Mouse (Mus musculus) gastrocnemius, postnatal 25 days (tissue): ENCODE measurements around the gene Cul9. TPM values are rescaled to one million over a fixed set of nuclear protein-coding genes. Genes with fewer than 3 reads are reported as not detected.
"Not testable (repeated sequence)": the region's sequence is repeated elsewhere in the genome, so short reads cannot be mapped to it uniquely, and the experiment has no call there.

Experiments used
- DNase-seq: peaks from one replicate; pipeline ENCODE4 v3.0.0; 2022
- long read RNA-seq, 2 experiments: library from polyadenylated mRNA; stranded (forward); transcript quantifications; one replicate each; pipeline ENCODE4 v2.0.0; 2021
- total RNA-seq, 2 experiments: library from RNA; stranded (reverse); gene quantifications; 1 replicate in 1 of 2; 2 replicates in 1 of 2; pipeline ENCODE4 v1.2.3; 2021

Cul9 gene
- 10 to 100 TPM; 11.7 to 12.1 TPM for total RNA-seq
- long read RNA-seq, experiment 1, partial matches to known transcripts, result 2 of 4 reads
- long read RNA-seq, experiment 1, other reads (novel, unspliced or antisense), result 2 of 4 reads
- long read RNA-seq, experiment 2, partial matches to known transcripts, result 8 of 13 reads
- long read RNA-seq, experiment 2, other reads (novel, unspliced or antisense), result 4 of 13 reads

DNA sequence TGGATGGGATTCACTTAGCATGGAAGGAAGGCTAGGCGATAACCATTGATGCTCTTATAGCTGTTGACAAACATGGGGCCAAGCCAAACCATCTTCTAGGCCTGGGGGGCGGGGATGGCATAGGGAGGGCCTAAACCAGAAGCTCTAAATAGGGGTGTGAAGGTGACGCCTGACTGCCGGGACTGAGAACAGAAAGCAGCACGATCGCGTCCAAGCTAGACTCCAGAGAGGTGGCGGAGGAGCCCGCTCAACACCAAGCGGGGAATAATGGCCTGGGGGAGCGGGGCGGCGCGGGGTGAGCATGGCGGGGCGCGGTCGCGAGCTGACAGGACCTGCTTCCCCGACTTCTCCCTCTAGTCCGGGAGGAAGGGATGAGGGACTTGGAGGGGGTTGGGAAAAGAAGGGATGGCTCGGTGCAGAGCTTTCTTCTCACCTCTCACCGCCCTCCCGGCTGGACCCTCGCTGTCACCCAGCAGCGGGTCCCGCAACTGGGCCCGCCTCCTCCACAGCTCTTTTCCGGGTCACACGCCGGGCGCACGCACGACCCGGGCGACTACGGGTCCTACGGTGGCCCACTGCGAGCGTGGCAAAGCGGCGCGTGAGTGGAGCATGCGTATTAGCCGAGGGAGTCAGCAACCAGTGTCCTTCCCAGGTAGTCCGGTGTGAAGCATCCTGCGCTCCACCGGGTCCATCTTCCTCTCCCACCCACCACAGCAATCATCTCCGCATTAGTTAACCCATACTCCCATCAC is at the start of gene Cul9:
Gene Cul9, minus strand, starts transcription at position 576 of the 752 bp plus-strand sequence.
- peak; percentile 73 for DNase-seq

DNA sequence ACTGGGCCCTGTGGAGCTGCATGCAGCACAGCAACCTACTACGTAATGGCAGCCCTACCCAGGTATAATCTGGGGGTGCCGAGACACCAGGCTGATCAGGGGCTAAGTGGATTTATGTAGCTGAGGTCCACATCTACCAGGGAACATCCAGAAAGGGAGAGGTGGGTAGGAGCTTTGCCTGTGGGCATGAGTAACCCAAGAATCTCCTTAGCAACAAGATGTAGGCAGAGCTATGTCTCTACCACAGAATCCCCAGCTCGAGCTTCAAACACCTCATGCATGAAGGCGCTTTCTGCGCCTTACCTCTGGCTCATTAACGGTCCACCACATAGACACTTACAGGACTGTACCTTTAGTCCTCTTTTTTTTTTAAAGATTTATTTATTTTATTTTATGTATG is 49.1 kb upstream of the Cul9 start:
- DNase-seq, result no peak

- no peak for DNase-seq
These were observed 48.4 kb upstream of the Cul9 start for GRCm38 (mm10) chr17:46594606-46595005.

DNA sequence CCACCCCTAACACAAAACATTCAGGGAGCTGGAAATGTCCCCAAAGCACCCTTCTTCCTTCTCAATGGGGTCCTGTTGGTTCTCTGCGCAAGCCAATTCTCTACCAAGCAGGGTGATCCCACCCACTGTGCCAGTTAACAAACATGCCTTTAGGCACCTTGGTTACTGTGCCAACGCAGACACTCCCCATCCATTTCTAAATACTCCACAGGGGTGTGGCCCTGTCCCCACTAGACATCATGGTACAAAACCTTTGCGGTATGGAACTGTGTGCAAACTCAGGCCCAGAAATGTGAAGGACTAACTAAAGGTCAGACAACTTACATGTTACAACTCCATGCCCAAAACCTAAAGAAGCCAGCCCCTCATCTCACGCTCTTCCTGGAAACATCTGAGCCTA is 46.9 kb upstream of the Cul9 start:
- no peak for DNase-seq

GRCm38 (mm10) chr17:46591406-46591805 is 45.2 kb upstream of the Cul9 start:
- DNase-seq, result no peak

DNA sequence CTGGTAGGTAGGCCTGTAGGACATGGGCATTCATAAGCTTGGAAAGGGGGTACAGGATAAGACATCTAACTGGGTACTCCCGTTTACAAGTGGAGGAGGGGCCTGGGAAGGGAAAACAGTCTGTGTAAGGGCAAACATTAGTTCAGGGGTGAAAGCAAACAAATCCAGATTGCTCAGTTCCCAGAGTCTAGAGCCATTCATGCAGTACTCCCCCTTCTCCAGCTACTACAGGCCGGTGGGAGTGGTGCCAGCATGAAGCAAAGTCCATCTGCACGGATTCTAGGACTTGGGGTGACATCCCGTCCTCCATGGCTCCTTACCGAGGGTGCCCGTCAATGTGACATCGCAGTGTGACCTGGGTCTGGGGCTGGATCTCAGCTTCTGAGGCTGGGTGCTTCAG is 44.3 kb upstream of the Cul9 start:
- DNase-seq, result no peak

DNA sequence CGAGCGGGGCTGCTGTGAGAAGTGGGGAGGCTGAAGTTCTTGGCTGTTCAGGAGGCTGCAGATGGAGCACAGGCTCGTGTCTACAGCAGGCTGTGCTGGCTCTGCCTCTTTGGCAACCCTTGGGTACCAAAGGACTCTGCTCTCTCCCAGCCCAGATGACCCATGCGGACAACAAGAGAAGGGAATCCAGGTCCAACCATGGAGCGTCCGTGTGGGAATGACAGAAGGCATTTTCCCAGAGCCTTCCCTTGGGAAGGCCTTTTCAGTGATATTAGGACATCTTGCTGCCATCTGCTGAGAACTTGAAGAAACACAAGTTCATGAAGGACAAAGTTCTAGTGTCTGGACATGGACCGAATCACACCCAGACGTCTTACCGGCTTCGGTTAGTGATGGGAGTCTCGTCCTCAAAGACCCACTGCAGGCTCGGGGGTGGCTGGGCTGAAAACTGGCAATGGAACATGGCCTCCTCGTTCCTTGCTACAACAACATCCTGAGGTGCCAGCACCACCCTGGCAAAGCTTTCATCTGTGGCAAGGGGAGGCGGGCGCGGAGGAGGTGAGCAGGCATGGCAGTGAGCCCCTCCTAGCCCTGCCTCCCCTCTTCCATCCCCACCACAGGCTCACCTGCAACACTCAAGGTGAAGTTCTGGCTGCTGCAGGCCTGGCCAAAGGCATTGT is 43.6 kb upstream of the Cul9 start:
- DNase-seq, result no peak

DNA sequence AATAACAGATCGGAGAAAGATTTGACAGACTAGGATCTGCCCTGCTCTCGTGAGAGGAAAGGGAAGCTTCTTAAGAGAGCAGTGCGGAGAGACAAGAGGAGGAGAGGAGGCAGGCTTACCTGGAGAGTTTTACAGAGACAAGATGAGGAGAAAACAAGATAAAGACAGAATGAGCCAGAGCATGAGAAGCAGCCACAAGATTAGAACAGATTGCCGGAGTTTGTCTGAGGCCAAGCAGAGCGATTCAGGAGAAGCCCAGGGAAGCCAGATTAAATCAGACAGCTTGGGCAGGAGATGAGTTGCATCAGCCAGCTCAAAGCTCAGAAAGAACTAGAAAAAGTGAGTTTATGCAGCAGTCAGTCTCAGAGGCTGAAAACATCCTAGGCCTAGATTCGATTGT is 42.7 kb upstream of the Cul9 start:
- DNase-seq, result no peak

GRCm38 (mm10) chr17:46588173-46588572 is 42.0 kb upstream of the Cul9 start:
- no peak for DNase-seq

DNA sequence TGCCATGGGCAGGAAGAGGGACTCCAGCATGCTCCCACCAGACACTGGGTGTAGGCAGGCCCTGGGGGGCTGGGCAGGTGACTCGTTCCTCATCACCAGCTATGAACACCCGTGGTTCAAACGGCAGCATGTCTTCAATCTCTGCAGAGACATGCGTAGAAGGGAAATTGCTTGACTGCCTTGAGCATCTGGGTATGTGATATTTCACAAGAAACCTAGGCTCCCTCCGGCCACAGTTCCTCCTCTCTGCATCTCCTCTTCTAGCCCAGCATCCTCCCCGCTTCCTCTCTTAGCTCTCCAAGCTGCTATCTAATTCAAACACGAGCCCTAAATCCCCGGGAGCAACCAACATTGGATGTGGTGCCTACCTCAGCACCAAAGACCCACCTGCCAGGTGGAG is 40.1 kb upstream of the Cul9 start:
- no peak for DNase-seq

GRCm38 (mm10) chr17:46578650-46579049 is 32.5 kb upstream of the Cul9 start:
- DNase-seq, result no peak

DNA sequence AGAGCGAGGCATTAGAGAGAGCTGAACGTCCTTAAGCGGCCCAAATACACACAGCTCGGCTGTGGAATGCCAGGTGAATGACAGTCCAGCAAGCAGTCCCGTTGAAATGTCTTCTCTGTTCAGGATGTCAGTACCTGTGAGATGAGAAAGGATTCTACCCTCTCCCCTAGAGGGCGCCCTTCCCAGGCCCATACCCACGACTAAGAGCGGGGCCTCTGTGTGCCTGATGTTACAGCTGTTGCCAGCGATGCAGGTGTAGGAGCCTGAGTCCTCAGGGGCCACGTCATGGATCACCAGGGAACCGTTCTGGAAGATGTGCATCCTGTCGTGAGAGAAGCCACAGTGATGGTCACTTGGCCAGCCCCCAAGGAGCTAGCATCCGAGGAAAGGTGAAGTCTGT is 29.9 kb upstream of the Cul9 start:
- DNase-seq, result no peak

DNA sequence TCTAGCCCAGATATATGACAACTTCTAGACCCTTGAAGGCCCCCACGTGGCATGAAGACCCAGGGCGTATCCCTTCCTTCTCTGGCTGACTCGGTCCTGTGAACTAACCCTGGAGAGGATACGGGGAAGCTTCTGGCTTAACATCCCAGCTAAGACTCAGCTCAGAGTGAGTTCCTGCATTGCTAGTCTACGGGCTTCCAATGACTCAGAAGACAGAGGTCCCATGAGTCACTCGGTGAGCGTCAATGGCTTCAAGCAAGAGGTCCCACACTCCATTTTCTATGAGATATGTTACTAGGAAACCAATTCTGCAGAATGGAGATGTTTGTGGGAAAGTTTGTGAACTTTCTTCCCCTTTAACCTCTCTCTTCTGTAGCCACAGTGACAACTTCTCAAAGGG is 28.3 kb upstream of the Cul9 start:
- DNase-seq, result no peak

DNA sequence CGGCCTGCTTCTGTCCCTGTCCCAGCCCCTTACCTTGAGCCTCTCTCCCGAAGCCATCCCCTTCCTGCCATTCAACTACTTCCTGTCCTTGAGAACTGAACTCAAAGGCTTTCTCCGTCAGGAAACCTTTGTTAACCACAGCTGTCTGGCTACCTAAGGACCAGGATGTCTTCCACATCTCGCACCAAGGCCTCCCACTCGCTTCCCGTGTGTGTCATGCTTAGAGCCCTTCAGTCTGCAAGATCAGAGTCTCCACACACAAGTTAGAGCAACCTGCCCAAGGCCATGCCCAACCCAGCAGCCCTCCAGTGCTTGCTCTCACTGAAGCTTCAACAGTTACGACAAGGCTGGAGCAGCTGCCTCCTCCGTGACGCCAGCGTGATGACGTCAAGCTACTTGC is 24.8 kb upstream of the Cul9 start:
- DNase-seq, result no peak

- DNase-seq, result no peak
These were observed 13.0 kb upstream of the Cul9 start for GRCm38 (mm10) chr17:46559146-46559545.

GRCm38 (mm10) chr17:46558151-46558550 is 12.0 kb upstream of the Cul9 start:
- DNase-seq, result no peak

DNA sequence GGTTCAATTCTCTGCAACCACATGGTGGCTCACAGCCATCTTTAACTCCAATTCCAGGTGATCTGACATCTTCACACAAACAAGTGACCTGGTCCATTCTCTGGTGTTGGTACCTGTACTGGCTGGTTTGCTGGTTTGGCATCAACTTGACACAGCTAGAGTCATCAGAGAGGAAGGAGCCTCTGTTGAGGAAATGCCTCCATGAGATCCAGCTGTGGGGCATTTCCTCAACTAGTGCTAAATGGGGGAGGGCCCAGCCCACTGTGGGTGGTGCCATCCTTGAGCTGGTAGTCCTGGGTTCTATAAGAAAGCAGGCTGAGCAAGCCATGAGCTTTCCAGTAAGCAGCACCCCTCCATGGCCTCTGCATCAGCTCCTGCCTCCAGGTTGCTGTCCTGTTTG is 11.1 kb upstream of the Cul9 start:
- DNase-seq, result not testable (repeated sequence)

DNA sequence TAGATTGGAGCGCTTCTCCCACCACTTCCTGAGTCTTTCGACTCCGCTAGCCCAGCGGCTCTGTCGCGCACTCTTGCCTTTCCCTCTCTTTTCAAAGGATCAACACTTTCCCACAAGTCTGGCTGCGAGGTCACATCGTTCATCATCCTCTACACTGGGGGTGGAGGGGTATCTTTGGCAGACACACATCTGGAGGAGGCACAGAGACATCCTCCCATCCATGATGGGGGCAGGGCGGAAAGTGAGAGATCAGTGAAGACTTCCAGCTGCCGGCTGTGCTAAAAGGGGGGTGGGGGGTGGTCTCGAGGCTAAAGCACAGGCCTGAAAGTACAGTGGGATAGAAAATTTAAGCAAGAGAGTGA is 10.4 kb upstream of the Cul9 start:
- no peak for DNase-seq

GRCm38 (mm10) chr17:46555673-46556583 is 9.7 kb upstream of the Cul9 start, which contains the start of gene Srf:
Srf (minus strand) TSS chr17:46556175.
- DNase-seq, result peak; percentile 97

DNA sequence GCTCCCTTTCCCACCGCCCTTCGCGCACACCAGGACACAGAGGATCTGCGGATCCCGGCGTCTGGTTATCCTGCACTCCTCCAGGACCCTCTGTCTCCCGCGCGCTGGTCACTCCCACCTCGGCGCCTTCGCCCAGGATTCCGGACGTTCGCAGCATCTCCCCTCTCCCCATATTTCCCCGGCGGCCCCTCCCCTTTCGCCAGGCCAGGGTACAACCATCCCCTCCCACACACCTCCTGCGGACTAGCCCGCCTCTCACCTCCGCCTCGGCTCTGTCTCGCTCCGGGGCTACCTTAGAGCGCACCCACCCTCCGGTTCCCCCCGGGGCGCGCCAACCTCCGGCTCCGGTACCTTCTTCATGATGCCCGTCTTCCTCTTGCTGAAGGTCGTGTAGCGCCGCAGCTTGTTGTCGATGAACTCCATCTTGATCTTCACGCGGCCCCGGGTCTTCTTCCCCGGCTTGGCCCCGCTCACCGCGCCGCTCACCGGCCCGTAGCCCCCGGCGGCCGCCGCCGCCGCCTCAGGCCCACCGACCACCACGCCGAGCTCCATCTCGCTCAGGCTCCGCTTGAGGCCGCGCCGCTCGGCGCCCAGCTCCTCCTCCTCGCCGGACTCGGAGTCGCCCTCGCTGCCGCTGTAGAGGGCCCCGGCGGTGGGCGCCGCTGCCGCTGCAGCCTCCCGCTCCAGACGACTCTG is 8.9 kb upstream of the Cul9 start:
- peak; percentile 55 for DNase-seq

GRCm38 (mm10) chr17:46554646-46554976 is 8.4 kb upstream of the Cul9 start:
- DNase-seq, result no peak

DNA sequence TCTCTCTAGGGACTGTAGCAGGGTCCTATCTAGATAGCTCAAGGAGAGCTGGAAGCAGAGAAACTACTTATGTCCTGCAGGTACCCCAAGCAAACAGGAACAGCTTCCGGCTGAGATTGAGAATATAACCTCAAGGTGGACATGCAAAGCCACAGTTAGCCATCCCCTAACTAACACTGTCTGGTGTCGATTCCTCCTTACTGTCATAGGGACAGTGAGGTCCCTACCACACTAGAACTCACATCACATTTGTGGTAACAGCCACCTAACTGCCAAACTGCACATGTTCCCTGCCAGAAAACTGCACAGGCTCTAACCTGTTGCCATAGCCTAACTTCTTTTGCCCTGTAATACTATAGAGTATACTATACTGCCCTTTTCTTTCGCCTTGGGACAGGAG is 7.7 kb upstream of the Cul9 start:
- no peak for DNase-seq
